Mouse (Mus musculus): Measurements from ENCODE around the gene Gabarapl1.
A peak's percentile ranks its signal among the peaks of the same experiment; 100 is the strongest.
"Not testable (repeated sequence)": the region's sequence is repeated elsewhere in the genome, so short reads cannot be mapped to it uniquely, and the experiment has no call there.

Gabarapl1 gene

DNA sequence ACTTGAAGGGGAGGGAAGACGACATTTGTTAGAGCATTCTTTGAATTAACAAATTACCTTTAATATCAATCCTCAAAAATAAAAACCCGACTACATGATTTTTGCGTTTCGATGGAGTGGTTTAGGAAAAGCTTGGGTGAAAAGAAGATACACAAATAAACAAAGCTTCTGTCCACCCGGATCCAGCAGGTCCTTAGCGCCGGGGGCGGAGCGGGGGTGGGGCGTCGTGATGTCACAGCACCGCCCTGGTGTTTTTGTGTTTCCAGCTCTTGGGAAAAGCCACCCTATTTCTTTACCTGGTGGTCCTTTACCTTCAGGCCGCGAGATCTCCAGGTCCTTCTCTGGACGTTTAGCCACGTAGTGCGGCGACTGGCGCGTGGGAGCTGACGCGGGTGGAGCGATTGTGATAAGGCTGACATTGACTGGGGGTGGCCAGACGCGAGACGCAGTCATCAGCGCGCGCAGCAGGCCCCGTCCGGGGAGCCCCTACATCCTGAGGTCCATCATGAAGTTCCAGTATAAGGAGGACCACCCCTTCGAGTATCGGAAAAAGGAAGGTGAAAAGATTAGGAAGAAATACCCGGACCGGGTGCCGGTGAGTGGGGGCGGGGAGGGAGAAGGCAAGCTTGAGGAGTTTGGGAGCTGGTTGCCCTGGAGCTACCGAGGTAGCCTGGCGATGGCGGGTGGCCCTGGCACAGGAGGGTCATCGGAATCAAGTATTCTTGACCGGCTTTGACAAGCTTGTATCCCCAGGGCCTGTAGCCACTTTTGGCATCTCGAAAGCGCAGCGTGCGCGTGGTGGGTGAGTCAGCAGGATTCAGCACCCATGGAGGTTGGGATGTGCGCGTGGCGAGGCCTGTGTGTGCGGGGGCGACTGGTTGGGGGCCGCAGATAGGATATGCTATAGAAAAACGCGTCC, at the start of gene Gabarapl1:
Gene Gabarapl1 (plus strand): TSS at position 219 of the 919 bp plus-strand sequence.
- DNase-seq: peak; percentile 91

DNA sequence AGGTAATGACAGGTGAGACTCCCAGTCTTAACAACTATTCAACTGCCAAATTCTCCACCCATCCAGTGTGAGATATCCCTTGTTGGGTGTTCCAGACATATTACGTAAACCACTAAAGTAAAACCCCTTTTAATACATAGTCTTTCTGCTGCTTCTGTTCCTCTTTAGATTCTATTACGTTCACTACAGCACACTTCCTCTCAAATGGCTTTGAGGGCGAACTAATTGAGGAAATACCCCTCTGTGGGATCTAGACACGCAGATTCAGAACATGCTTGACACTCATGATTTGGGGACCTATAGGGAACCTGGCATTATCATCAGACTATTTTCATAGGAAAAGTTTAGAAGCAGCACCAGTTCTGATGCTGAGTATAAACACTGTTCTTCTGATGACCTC, 38.0 kb upstream of the Gabarapl1 start:
- no peak for DNase-seq

DNA sequence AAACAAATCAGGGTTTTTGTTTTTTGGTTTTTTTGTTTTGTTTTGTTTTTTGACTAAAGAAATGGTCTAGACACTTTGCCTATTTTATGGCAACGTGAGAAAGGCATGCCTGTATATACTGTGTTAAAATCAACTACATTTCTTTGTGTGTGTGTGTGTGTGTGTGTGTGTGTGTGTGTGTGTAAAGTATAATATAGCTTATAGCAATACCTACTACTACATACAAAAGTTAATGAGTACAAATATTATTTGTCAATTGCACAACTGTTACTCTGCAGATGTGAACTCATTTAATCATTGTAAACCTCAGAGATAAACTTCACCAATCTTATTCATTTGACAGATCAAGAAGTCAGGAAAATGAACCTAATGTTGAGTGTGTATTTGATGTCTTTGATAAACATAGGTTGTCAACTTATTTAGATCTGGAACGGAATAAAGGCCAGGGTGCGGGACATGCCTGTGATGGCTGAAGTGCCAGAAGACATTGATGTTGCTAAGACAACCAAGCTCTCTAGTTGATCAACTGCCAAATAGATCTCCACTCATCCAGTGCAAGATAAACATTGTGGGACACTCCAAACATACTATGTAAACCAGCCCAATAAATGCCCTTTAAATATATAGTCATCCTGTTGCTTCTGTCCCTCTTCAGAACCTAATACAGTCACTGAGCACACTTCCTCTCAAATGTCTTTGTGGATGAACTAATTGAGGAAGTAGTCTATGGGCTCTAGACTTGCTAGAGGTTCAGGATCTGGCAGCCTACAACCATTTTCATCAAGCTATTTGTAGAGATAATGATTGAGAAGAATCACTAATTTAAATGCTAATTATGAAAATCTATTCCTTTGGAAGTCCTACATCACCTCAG, 35.4 kb upstream of the Gabarapl1 start:
- DNase-seq: no peak

DNA sequence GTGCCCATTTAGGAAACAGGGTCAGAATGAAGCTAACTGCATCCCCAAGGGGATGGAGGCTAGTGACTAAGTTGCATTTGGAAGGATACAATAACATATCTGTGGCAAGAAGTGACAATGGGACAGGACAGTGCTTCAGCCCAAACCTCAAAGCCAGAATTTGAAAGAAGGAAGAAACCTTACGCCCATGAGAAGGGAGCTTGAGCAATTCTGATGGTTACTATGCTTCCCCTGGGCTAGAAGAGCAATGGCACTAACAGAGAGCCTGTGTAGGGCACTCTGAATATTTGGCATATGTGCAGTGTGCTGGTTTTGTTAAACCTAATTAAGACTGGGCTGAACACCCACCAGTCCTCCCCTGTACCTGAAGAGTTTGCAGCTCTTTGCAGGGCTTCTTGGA, 33.4 kb upstream of the Gabarapl1 start:
- not testable (repeated sequence) for DNase-seq

DNA sequence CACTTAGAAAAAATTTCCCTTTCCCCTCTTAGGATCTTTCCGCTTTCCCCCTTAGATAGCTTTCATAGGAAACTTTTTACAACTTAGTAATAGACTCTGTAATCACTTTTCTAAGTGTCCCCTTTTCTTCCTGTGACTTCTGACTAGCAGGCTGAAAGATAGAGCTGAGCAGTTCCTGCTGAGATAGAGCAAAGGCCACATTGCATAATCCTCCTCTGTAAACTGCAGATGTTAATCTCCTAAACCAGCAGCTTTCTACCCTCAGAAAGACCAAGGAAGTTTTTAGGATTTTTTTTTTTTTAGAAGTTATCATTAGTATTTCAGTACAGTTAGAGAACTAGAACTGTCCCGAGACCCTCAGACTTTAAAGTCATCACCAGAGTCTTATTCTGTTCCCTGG, 29.5 kb upstream of the Gabarapl1 start:
- no peak for DNase-seq

DNA sequence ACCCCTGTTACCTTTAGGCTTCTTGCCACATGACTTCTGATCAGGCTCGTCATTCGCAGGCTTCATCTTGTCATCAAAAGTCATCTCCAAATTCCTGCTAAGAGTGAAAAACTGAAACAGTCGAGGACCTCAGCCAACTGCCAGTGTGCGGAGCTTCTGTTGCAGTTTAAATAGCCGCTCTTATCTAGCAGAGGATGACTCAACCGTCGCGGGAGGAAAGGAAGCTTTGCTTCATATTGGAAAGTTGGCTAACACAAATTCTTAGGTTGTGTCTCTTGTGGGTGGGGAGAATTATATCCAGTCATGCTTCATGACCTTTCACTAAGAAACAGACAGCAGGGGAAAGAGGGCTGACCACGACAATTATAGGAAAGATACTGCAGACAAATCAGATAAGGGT, 25.9 kb upstream of the Gabarapl1 start, which contains the start of gene Olr1:
Gene Olr1 (minus strand): TSS at position 142 of the 400 bp plus-strand sequence.
- no peak for DNase-seq

DNA sequence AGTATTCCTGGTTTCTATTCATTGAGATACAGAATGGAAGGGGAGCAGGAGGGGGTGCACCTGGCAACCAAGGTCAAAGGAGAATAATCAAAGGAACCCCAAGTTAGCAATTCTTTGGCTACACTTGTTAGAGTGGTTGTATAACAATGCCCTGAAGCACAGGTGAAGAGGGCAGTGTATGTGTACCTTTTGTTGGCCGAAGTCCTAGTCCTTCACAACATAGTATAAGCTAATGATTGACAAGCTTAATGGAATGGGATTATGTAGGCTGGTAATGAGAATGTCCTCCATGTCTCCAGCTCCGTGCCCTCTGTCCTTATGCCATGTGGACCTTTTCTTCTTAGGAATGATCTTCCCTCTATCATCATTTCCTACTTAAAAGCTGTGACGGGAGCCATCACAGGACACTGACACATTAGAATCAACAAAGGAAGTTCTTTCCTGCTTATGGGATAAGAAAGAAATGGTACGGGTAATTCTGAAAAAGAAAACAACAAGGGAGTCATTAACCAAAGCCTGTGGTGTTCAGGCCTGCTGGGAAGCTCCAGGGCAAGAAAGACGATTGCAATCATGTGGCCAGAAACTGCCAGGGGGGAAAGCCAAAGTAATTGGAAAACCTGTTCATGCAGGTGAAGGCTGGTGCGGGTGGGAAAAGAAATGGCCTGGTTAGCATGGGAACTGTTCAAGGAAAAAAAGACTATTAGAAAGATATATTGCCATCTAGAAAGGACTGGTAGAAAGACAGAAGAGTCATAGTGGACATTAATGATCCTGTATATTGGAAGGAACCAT, 22.6 kb upstream of the Gabarapl1 start:
- DNase-seq: no peak

DNA sequence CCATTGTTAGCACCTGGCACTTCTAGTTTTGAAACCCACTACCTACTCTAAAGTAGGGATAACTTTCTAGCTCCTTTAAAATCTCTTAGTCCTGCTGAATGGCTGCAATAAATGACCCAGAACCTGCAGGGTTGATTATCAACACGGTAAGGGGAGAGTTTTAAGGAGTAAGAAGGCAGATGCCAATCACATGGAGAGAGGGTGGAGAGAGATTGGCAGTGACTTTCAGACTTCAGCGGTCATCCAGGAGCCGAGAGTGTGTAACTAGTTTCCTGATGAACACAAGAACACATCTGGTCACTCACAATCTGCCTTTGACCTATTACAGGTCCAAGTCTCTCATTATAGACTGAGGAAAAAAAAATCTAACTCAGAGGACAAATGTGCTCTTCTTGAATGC, 20.6 kb upstream of the Gabarapl1 start, which contains the start of gene Tmem52b:
Gene Tmem52b (plus strand): TSS at position 189 of the 400 bp plus-strand sequence.
- no peak for DNase-seq

DNA sequence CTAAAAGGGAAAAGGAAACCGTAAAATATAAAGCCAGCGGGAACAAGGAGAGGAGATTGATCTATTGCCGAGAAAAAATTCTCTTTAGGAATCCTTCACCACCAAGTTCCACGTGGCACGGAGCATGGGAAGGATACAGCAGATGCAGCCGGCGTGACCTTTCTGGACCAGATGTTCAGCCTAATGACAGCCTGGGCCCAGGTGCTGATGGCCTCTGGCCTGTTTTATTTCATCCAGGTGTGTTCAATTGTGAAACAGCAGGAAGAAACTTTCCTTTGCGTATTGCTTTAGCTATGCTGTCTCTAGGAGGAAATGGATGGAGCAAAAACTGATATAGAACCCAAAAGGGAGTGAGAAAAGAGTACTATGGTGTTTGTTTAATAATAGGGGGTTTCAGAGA, 20.1 kb upstream of the Gabarapl1 start:
- DNase-seq: no peak

DNA sequence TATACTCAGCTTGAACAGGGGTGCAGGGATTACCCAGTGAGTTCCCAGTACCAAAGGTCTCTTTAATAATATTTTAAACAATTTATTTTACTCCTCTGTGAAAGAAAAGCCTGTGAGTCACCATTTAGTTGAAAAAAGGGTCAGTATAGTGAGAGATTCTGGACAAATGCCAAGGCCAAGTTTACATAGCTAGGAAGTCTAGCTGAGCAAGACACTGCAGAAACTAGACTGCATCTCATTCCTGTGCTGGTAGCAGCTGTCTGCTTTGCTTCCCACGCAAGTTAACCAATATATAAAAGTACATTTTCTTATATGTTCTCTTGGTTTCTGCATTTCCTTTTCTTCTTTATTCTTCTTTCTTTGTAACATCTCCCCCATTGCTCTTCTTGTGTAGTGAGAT, 19.6 kb upstream of the Gabarapl1 start:
- peak in 1 of 2 experiments; percentile 4 for DNase-seq

DNA sequence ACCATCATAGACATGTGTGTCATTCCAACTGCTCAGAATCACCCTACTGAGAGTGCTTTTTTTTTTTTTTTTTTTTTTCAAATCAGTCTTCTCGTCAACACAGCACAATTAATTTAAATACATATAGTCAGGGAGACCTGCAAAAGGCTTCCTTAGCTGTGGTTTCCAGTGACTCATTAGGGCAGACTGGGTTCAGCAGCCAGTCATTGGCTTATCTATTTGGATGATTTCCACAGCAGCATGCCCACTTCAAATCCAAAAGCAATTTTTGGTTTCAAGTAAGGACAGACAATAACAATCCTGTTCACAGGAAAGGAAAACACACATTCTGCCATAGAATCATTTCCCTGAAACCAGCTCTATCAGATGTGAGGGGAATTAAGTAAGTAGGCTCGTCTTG, 18.6 kb upstream of the Gabarapl1 start:
- no peak for DNase-seq

DNA sequence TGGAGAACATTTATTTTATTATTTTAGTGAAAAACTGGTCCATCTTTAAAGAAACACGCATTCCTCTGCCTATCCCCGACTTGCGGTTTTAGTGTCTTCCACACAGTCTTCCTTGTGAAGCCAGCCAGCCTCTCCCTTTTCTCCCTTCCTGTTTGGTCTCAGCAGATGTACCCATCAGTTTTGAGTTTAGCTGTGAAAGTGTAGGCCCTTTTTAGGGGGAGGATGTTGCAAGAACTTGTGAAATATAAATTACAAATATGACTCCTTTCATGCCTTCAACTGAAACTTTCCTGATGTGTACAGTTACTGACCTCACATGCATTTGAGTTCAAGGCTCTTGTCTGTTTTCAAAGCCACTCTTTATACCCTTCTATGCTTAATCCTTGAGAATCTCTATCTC, 17.9 kb upstream of the Gabarapl1 start:
- DNase-seq: no peak

DNA sequence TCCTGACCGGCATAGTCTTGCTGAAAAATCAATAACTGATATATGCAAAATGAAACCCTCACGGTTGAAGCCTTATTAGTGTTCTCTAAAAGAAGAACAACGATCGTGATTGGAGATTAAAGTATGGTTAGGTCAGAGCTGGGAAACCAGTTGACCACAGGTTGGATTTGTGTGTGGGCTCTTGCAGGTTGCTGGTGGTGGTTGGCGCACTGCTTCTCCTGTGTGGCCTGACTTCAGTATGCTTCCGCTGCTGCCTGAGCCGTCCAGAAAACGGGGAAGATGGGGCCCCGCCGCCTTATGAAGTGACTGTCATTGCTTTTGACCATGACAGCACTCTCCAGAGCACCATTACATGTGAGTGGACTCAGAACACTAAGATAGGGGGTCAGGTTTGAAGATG, 16.6 kb upstream of the Gabarapl1 start:
- no peak for DNase-seq

DNA sequence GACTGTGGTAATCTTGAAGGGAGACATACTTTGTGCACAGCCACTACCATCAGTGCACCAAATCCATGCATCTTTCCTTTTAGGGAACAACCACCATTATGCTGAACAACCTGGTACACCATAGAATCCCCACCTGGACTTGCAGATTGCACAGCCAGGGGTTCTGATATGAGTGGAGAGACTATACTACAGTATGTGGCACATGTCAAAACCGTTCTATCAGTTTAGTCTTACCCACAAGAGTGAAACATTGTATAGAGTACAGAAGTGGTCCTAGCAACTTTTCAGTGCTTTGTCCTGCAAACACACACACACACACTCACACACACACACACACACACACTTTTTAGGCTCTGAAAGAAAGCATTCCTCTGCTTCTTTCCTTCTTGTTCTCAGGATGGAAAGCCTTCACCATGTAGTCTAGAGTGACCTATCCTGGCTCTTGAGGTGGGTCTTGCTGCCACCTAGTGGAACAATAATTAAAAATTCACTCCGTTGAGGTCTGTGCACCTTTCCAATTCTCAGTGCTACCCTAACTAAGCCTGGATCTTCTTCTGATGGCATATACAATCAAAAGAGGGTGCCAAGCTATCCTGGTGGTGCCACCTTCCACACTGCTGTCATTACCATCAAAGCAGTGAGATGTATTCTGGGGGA, 15.1 kb upstream of the Gabarapl1 start:
- DNase-seq: peak; percentile 55 to 76

DNA sequence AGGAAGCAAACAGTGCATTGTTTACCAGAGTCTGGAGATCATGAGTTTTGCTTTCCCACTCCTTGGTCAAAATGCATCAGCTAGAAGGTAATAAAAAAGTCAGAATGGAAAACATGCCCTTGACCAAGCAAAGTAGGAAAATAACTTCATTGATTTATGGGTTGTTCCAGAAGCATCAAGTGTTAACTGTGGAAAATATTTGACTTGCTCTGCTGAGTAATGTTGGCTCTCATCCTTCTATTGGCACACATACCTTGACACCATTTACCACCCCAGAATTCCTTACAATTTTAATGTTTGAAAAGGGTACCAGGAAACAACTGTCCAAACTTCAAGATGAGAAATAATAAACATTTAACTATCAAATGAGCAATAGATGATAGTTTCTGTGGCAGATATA, 6.9 kb upstream of the Gabarapl1 start:
- DNase-seq: no peak

DNA sequence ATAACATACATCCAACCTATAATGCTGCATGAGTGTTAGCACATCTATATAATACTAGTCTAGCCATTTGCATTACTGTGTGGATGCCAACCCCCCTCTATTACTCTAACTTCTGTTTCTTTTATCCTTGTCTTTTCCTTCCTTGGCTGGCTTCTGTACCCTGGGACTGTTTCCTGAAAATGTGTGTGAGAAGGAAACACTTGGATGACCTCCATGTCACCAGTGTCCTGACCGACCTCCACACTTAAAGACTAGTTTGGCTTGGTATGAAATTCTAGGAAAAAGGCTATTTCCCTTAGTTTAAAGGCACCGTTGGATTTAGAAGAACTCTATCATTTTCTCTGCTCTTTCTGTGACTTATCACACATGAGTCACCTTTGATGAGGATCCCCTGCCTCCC, 5.5 kb upstream of the Gabarapl1 start:
- no peak for DNase-seq

DNA sequence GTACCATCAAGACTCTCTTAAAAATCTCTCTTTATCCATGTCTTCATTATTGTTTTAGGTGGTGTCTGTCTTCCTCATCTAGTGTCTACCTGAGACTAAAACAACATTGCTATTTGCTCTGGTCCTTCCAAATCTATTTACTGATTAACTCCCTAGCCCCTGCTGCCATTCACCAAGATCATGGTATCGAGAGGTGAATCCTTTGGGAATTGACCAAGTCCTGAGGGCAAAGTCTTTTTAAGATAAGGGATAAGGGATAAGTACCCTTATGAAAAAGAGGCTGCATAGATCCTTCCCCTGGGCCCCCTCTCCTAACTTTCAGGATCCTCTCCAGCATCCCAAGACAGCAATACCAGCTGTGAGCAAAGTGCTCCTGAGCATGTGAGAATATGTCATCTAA, 3.4 kb upstream of the Gabarapl1 start:
- no peak for DNase-seq

DNA sequence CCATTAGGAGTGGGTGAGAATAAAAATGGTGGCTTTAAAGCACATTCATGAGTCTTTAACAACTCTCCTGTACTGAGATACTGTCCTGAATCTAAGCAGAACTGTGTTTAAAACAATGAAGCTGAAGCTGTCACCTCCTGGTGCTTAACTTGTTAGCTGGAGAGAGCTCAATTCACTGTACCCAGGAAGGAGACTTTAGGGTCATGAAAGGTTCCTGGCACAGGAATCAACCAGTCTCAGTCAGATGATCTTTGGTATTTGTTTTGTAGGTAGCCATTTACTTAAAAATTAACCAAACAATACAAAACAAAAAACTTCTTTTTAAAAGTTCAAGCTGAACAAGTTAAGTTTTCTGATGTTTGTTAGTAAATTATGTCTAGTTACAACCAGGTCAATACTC, 2.7 kb upstream of the Gabarapl1 start:
- no peak for DNase-seq

DNA sequence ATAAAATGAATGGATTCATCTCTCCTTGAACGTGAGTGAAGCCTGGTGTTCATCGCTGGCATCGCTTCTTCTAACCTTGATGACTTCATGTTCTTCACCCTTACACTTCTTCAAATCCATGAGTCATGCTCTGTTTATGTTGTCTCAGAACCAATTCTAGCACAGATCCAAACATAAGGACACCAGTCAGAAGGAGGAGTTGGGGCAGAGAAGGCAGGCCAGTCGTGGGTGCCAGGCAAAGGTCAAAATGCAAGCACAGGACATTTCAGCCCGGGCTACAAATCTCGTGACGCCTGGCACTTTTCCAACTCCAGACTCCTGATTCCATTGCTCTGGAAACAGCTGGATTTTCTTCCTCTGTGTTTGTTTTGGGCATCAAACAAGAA, 411 bp upstream of the Gabarapl1 start:
- peak; percentile 69 to 78 for DNase-seq

DNA sequence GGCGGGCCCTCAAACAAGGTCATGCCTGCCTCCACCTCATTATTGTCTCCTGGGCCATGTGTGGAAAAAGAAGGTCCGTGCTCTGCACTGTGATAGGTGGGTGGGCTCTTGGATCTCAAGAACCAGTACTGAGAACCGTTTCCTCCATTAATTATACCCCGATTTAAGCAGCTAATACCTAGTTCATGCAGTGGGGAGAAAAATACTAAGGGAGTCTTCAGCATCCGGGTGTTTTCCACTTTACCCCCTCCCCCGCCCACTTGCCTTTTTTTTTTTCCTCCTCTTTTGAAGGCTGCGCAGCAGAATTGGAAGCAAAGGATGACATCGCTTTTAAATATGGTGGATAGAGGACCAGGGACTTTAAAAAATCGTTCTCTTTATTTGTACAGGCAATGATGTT, 1.1 kb downstream of the Gabarapl1 start:
- peak; percentile 50 to 60 for DNase-seq

DNA sequence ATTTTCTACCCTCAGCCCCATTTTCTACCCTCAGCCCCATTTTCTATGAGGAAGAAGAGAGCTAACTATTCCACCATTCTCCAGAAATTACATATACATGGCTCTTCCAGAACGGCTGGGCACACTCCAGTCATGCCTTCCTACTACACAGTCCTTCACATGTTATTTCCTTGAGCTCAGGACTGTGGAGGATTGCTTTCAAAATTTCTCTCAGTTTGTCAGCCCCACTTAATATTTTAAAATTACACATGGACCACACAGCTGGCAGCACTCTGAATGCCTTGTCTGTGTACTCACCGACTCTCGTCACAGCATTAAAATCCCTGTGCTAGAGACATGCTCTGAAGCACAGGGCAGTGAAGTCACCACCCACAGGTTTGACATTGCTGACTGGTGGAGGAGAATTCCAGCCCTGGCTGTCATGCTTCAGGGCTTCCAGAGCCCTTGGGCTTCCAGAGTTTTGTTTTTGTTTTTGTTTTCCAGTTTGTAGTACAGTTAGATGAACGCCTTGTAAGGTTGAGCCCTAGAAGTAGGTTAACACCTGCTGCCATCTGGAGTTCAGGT, 1.7 kb downstream of the Gabarapl1 start:
- DNase-seq: peak in 1 of 2 experiments; percentile 5

DNA sequence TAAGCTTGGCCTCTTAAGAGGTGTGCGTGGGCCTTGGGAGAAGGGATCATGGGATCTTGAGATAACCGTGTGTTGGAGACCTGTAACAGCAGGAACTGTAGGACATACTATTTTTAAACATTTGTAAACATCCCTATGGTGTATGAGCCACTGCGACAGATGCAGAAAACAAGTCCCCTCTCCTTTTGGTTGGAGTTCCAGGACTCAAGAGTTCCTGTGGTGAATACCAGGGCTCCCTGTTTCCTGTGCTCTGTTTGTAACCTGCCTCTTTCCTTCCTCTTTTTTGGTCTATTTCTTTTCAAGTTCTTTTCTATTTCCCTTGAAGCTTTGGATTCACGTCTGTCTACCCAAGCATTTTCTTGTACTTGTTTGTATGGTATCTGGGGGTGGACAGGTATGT, 2.8 kb downstream of the Gabarapl1 start:
- no peak for DNase-seq
